ENCODE assay signal across 22 mouse cellular contexts in the genomic region with DNA sequence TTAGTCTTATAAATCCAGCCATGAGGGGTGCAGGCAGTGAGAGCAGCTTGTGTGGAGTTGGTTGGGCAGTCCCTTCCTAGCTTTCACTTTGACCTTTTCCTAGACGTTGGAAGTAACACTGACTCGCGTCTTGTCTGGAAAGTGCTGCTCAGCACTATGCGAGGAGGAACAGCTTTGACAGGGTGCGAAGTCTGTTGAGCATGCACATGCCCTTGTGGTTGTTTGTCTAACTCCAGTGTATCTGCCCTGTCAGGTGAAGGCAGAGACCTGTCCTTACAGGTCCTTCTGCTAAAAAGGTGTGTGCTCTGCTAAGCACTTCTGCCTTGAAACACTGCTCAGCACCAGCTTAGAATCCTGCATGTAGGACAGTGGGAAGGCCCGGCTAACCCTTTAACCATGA. TPM values are rescaled to one million over a fixed set of nuclear protein-coding genes. Genes with fewer than 3 reads are reported as not detected.
DNase-seq lines count a peak whose midpoint lies in the region; ATAC-seq and TF ChIP-seq lines count a peak whose summit lies in the region.
"Had no signal": no experiment of that assay in that cellular context is flagged by ENCODE, and none has a peak within 500 bp of the region (broad histone marks: within the 10 kb centered on the region; RNA-seq: fewer than 3 reads in every experiment).

No protein-coding gene starts in this region.

- H3K27ac ChIP-seq in embryonic facial prominence, embryonic 14.5 days (replicated peaks; ENCODE audit: low read depth, low read length) = no peak overlapping the region
- H3K27ac ChIP-seq in embryonic facial prominence, embryonic 10.5 days (replicated peaks) = no peak overlapping the region
- H3K27ac ChIP-seq in kidney, postnatal 0 days = no peak overlapping the region
- H3K27ac ChIP-seq in stomach, embryonic 16.5 days (ENCODE audit: low read length) = peak overlapping the region; percentile 53; the same call in 1 of the 2 replicates
- H3K27ac ChIP-seq: embryonic facial prominence, embryonic 13.5 days; forebrain, embryonic 13.5 days; heart, adult 2 months; heart, embryonic 13.5 days; hindbrain, embryonic 12.5 days; limb, embryonic 12.5 days had no signal

- no peak overlapping the region for H3K4me2 ChIP-seq in embryonic facial prominence, embryonic 14.5 days (ENCODE audit: low read depth, low read length)
- no peak overlapping the region for H3K4me2 ChIP-seq in kidney, postnatal 0 days (ENCODE audit: low read length)
- no peak overlapping the region for H3K4me2 ChIP-seq in stomach, embryonic 16.5 days (ENCODE audit: low read depth, low read length)
- H3K4me2 ChIP-seq: embryonic facial prominence, embryonic 13.5 days; forebrain, embryonic 13.5 days; heart, embryonic 13.5 days; hindbrain, embryonic 12.5 days; limb, embryonic 12.5 days; midbrain, embryonic 11.5 days had no signal

- peak; percentile 41; the same call in 1 of the 2 replicates for ATAC-seq in embryonic facial prominence, embryonic 14.5 days (ENCODE audit: low read depth)
- peak; percentile 59; the same call in 1 of the 2 replicates for ATAC-seq in kidney, postnatal 0 days (replicated peaks; ENCODE audit: low FRiP score, low read depth)
- 0 out of 2 replicates have a peak, but pooled peaks have one; percentile 41 for ATAC-seq in stomach, embryonic 16.5 days (ENCODE audit: insufficient read depth, low FRiP score)
- ATAC-seq: activated CD4-positive, CD25-positive, alpha-beta regulatory T cell, adult 4 months; forebrain, embryonic 13.5 days had no signal

- H3K9ac ChIP-seq in embryonic facial prominence, embryonic 14.5 days (ENCODE audit: low read depth, low read length) = no peak overlapping the region
- no peak overlapping the region for H3K9ac ChIP-seq in kidney, postnatal 0 days (ENCODE audit: low read depth, low read length)
- H3K9ac ChIP-seq in stomach, embryonic 16.5 days (ENCODE audit: low read length) = no peak overlapping the region
- H3K9ac ChIP-seq: embryonic facial prominence, embryonic 13.5 days; forebrain, embryonic 13.5 days; heart, embryonic 13.5 days; hindbrain, embryonic 12.5 days; limb, embryonic 12.5 days had no signal

- no peaks in the 10 kb centered on the region for H3K27me3 ChIP-seq in embryonic facial prominence, embryonic 14.5 days (replicated peaks; ENCODE audit: control insufficient read depth, insufficient read depth, low read length)
- H3K27me3 ChIP-seq in embryonic facial prominence, embryonic 10.5 days (replicated peaks; ENCODE audit: low read depth, poor library complexity, severe bottlenecking) = no peaks in the 10 kb centered on the region
- no peaks in the 10 kb centered on the region for H3K27me3 ChIP-seq in kidney, postnatal 0 days (ENCODE audit: insufficient read depth, low read length)
- no peaks in the 10 kb centered on the region for H3K27me3 ChIP-seq in stomach, embryonic 16.5 days (ENCODE audit: control insufficient read depth, insufficient read depth, low read length)
- H3K27me3 ChIP-seq: embryonic facial prominence, embryonic 13.5 days; forebrain, embryonic 13.5 days; heart, embryonic 13.5 days; hindbrain, embryonic 12.5 days; limb, embryonic 12.5 days had no signal

- no peaks in the 10 kb centered on the region for H3K4me1 ChIP-seq in embryonic facial prominence, embryonic 14.5 days (ENCODE audit: control insufficient read depth, insufficient read depth, low read length)
- H3K4me1 ChIP-seq in embryonic facial prominence, embryonic 10.5 days = no peaks in the 10 kb centered on the region
- H3K4me1 ChIP-seq in kidney, postnatal 0 days (replicated peaks; ENCODE audit: insufficient read depth, low read length) = peaks cover 5% of the 10 kb centered on the region; the same call in 1 of the 2 replicates
- H3K4me1 ChIP-seq in stomach, embryonic 16.5 days (ENCODE audit: control insufficient read depth, insufficient read depth, low read length) = peaks cover 4% of the 10 kb centered on the region; the same call in 1 of the 2 replicates
- H3K4me1 ChIP-seq: forebrain, embryonic 13.5 days; hindbrain, embryonic 12.5 days; limb, embryonic 12.5 days had no signal

- H3K4me3 ChIP-seq in embryonic facial prominence, embryonic 14.5 days (ENCODE audit: low read depth, low read length) = no peak overlapping the region
- H3K4me3 ChIP-seq in embryonic facial prominence, embryonic 10.5 days = no peak overlapping the region
- H3K4me3 ChIP-seq in kidney, postnatal 0 days (replicated peaks; ENCODE audit: low read depth, low read length) = no peak overlapping the region
- H3K4me3 ChIP-seq in stomach, embryonic 16.5 days (replicated peaks; ENCODE audit: low read length) = no peak overlapping the region
- H3K4me3 ChIP-seq: embryonic facial prominence, embryonic 13.5 days; forebrain, embryonic 13.5 days; heart, adult 2 months; heart, embryonic 13.5 days; hindbrain, embryonic 12.5 days; limb, embryonic 12.5 days had no signal

- no peaks in the 10 kb centered on the region for H3K9me3 ChIP-seq in embryonic facial prominence, embryonic 14.5 days (ENCODE audit: control insufficient read depth, low read length)
- H3K9me3 ChIP-seq in embryonic facial prominence, embryonic 10.5 days = no peaks in the 10 kb centered on the region
- no peaks in the 10 kb centered on the region for H3K9me3 ChIP-seq in kidney, postnatal 0 days (replicated peaks; ENCODE audit: low read length)
- no peaks in the 10 kb centered on the region for H3K9me3 ChIP-seq in stomach, embryonic 16.5 days (replicated peaks; ENCODE audit: control insufficient read depth, low read length)
- H3K9me3 ChIP-seq: embryonic facial prominence, embryonic 13.5 days; forebrain, embryonic 13.5 days; heart, embryonic 13.5 days; hindbrain, embryonic 12.5 days; limb, embryonic 12.5 days had no signal

- DNase-seq in embryonic facial prominence, embryonic 14.5 days (ENCODE audit: low spot score) = no peak
- no peak for DNase-seq in embryonic facial prominence, embryonic 10.5 days (ENCODE audit: low spot score)
- DNase-seq in kidney, adult 9 months = peak; percentile 78
- no peak for DNase-seq in kidney, postnatal 10 days
- DNase-seq in kidney, postnatal 0 days (ENCODE audit: low spot score) = no peak
- no peak for DNase-seq in thymus, postnatal 4 days
- no peak for DNase-seq in thymus, postnatal 36 days
- DNase-seq: adrenal gland, adult 8-10 months; cerebellum, adult 18-20 months; cerebellum, postnatal 14 days; gastrocnemius, postnatal 36 days; heart, adult 2 months; layer of hippocampus, postnatal 36 days; lung, postnatal 10 days had no signal

- 77% methylated on average over 6 of the region's 6 CpGs for WGBS in embryonic facial prominence, embryonic 14.5 days
- 94% methylated on average over 6 of the region's 6 CpGs for WGBS in embryonic facial prominence, embryonic 10.5 days
- WGBS in kidney, postnatal 0 days = 83% methylated on average over 6 of the region's 6 CpGs
- 84% methylated on average over 6 of the region's 6 CpGs for WGBS in stomach, embryonic 16.5 days

- H3K36me3 ChIP-seq in embryonic facial prominence, embryonic 14.5 days (ENCODE audit: control insufficient read depth, insufficient read depth, low read length) = peaks cover 32% of the 10 kb centered on the region
- H3K36me3 ChIP-seq in embryonic facial prominence, embryonic 10.5 days (replicated peaks) = peaks cover 62% of the 10 kb centered on the region
- H3K36me3 ChIP-seq in kidney, postnatal 0 days (ENCODE audit: insufficient read depth, low read length) = peaks cover 21% of the 10 kb centered on the region
- peaks cover 11% of the 10 kb centered on the region; the same call in 1 of the 2 replicates for H3K36me3 ChIP-seq in stomach, embryonic 16.5 days (ENCODE audit: control insufficient read depth, insufficient read depth, low read length)

- no peak for TF ChIP-seq CTCF in kidney, postnatal 0 days (IDR thresholded peaks at IDR 0.05; ENCODE audit: low read depth)

RNA-seq across cellular contexts. Expression of a gene that starts 26.9 kb away (rescaled TPM):
- polyA plus RNA-seq in embryonic facial prominence, embryonic 14.5 days (2014; fragmentation: Nextera tagmentation; extraction: Ambion mirVana) = 68.0 and 73.8 TPM in 2 replicates
- polyA plus RNA-seq in embryonic facial prominence, embryonic 10.5 days (2016; fragmentation: Nextera tagmentation; extraction: Ambion mirVana) = 98.1 and 99.2 TPM in 2 replicates
- 56.0 and 64.8 TPM in 2 replicates for polyA plus RNA-seq in kidney, postnatal 0 days (2015; fragmentation: Nextera tagmentation; extraction: Ambion mirVana)
- polyA plus RNA-seq in stomach, embryonic 16.5 days (2015; fragmentation: Nextera tagmentation; extraction: Ambion mirVana) = 86.0 and 91.0 TPM in 2 replicates

RNA-seq across cellular contexts. Expression of a gene that starts 49.2 kb away (rescaled TPM):
- polyA plus RNA-seq in embryonic facial prominence, embryonic 14.5 days (2014; fragmentation: Nextera tagmentation; extraction: Ambion mirVana) = 47.4 and 47.9 TPM in 2 replicates
- 23.8 and 24.3 TPM in 2 replicates for polyA plus RNA-seq in embryonic facial prominence, embryonic 10.5 days (2016; fragmentation: Nextera tagmentation; extraction: Ambion mirVana)
- 30.0 and 33.7 TPM in 2 replicates for polyA plus RNA-seq in kidney, postnatal 0 days (2015; fragmentation: Nextera tagmentation; extraction: Ambion mirVana)
- 54.0 and 60.5 TPM in 2 replicates for polyA plus RNA-seq in stomach, embryonic 16.5 days (2015; fragmentation: Nextera tagmentation; extraction: Ambion mirVana)
